Mouse (Mus musculus) forebrain, embryonic 11.5 days (tissue): ENCODE measurements around the gene Slc35c1. TPM values are rescaled to one million over a fixed set of nuclear protein-coding genes. Genes with fewer than 3 reads are reported as not detected.
A peak's percentile ranks its signal among the peaks of the same experiment; 100 is the strongest.

Experiments
- ATAC-seq: fragments of 200-750 bp; cut with Nextera tagmentation; replicated peaks from 2 replicates; pipeline ENCODE4 v1.8.0; 2017; ENCODE audit warnings: moderate TSS enrichment; ENCODE audit not compliant: low FRiP score
- DNase-seq: peaks from one replicate; pipeline ENCODE4 v3.0.0-alpha.2; 2017; ENCODE audit warnings: low spot score
- H3K27ac ChIP-seq: fragments of 300-500 bp; sonication (generic); 2 replicates; pipeline ENCODE4 v1.5.1; 2014; ENCODE audit warnings: low read depth, low read length
- H3K27me3 ChIP-seq: fragments of 300-500 bp; sonication (generic); 2 replicates; pipeline ENCODE4 v1.6.1; 2014; ENCODE audit warnings: mild to moderate bottlenecking, low read length, mixed read lengths; ENCODE audit not compliant: control insufficient read depth, insufficient read depth
- H3K36me3 ChIP-seq: fragments of 300-500 bp; sonication (generic); 2 replicates; pipeline ENCODE4 v1.6.1; 2014; ENCODE audit warnings: mild to moderate bottlenecking, low read length, moderate library complexity, mixed read lengths; ENCODE audit not compliant: control insufficient read depth, insufficient read depth
- H3K4me1 ChIP-seq: fragments of 300-500 bp; sonication (generic); replicated peaks from 2 replicates; pipeline ENCODE4 v1.6.1; 2014; ENCODE audit warnings: low read length, mixed read lengths; ENCODE audit not compliant: control insufficient read depth, insufficient read depth
- H3K4me2 ChIP-seq: fragments of 300-500 bp; sonication (generic); 2 replicates; pipeline ENCODE4 v1.6.1; 2014; ENCODE audit warnings: low read depth, mild to moderate bottlenecking, low read length, moderate library complexity, mixed read lengths; ENCODE audit not compliant: severe bottlenecking
- H3K4me3 ChIP-seq: fragments of 300-500 bp; sonication (generic); 2 replicates; pipeline ENCODE4 v1.5.1; 2014; ENCODE audit warnings: low read depth, low read length
- H3K9ac ChIP-seq: fragments of 300-500 bp; sonication (generic); 2 replicates; pipeline ENCODE4 v1.6.1; 2014; ENCODE audit warnings: low read length
- H3K9me3 ChIP-seq: fragments of 300-500 bp; sonication (generic); 2 replicates; pipeline ENCODE4 v1.6.1; 2016; ENCODE audit warnings: low read length, mixed read lengths; ENCODE audit not compliant: control insufficient read depth
- WGBS: fragments of 180-500 bp; shearing (Covaris S2); extraction: QIAGEN DNeasy Blood & Tissue Kit; methylation state at CpG from one replicate; pipeline ENCODE4 v1.1.7; 2014; 5-methylcytosine and 5-hydroxymethylcytosine counted together
- polyA plus RNA-seq: library from polyadenylated mRNA; unstranded; fragments of >200 nt; fragmentation: Nextera tagmentation; extraction: Ambion mirVana; gene quantifications from 2 replicates; pipeline ENCODE4 v1.2.1, GENCODE M21; 2014

The Slc35c1 gene
- 11.6 and 12.8 TPM in 2 replicates for polyA plus RNA-seq

DNA sequence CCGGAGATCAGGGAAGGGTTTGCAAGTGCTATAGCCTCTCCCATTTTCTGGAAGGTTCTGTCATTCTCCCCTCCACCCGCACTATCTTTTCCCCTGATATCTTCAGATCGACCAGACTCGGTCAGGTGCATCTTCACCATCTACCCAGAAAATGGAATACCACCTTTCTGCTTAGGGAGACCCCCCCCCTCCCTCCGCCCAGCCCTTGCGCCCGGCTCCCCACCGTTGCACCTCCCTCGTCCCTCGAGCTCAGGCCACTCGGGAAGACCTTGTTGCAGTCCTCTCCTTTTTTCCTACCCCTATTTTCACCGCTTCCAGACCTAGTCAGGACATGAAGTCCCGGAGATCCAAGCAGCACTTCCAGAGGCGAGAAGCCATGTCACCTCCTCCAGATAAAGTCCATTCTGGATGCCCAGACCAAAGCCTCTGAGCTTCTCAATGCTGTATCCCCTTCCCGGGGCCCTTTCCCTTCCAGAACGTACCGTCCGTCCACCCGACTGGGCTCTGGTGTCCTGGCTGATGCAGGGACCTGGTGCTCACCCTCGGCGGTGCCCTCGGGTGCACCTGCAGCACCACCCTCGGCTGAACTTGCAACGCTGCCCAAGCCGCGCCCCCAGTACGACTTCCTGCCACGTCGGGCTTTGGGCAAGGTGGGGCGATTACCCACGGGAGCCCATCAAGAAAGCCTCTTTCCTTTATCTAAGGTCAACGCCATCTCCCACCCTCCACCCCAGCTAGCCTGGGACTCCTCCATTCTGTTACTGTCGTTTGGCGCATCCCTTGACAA, at the start of gene Slc35c1:
Slc35c1 (minus strand) TSS at position 618 of the 787 bp plus-strand sequence.
- H3K4me2 ChIP-seq, result peak within 1 kb of the TSS; percentile 93
- H3K27ac ChIP-seq, result no peak within 1 kb of the TSS
- ATAC-seq (peak; percentile 40), DNase-seq (peak; percentile 53)
- H3K4me3 ChIP-seq, result peak within 1 kb of the TSS; percentile 76
- H3K36me3 ChIP-seq, result no peaks in the 10 kb centered on the region
- peaks cover 6% of the 10 kb centered on the region for H3K27me3 ChIP-seq
- 2% methylated on average over 34 of the region's 34 CpGs for WGBS
- peak within 1 kb of the TSS; percentile 65 for H3K9ac ChIP-seq
- H3K9me3 ChIP-seq, result no peaks in the 10 kb centered on the region
- peaks cover 10% of the 10 kb centered on the region for H3K4me1 ChIP-seq

DNA sequence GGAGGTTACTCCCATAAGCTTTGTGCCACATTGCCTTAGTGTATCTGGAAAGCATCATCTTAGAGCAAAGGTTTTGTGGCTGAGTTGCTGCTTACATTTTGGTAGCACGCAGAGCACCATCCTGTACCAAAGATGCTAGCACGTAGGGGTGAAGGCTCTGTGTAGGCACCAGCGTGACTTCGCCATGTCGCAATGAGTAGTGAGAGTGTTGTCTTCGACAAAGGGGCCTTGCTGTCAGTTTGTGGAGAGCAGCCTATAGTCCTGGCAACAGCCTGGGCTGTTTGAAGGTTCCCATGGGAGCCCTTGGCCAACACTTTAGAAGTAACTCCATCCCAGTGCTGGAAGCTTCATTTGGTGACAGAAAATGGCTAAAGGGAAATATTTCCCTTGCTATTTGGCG, 45.0 kb upstream of the Slc35c1 start:
- no peak for DNase-seq

DNA sequence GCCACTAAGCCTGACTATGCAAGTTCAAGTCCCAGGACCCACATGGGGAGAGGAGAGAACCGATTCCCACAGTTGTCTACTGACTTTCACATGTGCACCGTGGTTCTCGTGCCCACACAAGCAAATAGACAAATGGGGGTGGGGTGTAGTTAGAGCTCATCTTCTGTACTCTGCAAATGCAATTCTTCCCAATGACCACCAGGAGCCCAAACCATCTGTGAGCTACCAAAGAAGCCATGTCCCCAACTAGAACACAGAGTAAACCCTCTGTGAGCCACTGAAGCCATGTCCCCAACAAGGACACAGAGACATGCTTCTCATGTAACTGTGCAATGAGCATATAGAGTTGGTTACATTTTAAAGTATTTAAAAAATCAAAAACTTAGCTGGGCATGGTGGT, 43.1 kb upstream of the Slc35c1 start:
- H3K27me3 ChIP-seq, result no peaks in the 10 kb centered on the region
- no peak overlapping the region for H3K27ac ChIP-seq
- no peaks in the 10 kb centered on the region for H3K36me3 ChIP-seq
- no peak overlapping the region for H3K9ac ChIP-seq
- no peak overlapping the region for H3K4me3 ChIP-seq
- H3K4me2 ChIP-seq, result no peak overlapping the region
- ATAC-seq (no peak), DNase-seq (no peak)
- H3K4me1 ChIP-seq, result peaks cover 6% of the 10 kb centered on the region; the same call in 1 of the 2 replicates
- no peaks in the 10 kb centered on the region for H3K9me3 ChIP-seq
- 81% methylated on average over 3 of the region's 3 CpGs for WGBS

More for the DNA sequence above, 45.0 kb upstream of the Slc35c1 start:
- Histone ChIP-seq H3K27ac (no peak overlapping the region), H3K4me3 (no peak overlapping the region), H3K4me2 (no peak overlapping the region), H3K27me3 (no peaks in the 10 kb centered on the region), H3K36me3 (no peaks in the 10 kb centered on the region), H3K4me1 (no peaks in the 10 kb centered on the region), H3K9ac (no peak overlapping the region), H3K9me3 (no peaks in the 10 kb centered on the region)
- no peak for ATAC-seq
- WGBS, result 94% methylated on average over 7 of the region's 7 CpGs

DNA sequence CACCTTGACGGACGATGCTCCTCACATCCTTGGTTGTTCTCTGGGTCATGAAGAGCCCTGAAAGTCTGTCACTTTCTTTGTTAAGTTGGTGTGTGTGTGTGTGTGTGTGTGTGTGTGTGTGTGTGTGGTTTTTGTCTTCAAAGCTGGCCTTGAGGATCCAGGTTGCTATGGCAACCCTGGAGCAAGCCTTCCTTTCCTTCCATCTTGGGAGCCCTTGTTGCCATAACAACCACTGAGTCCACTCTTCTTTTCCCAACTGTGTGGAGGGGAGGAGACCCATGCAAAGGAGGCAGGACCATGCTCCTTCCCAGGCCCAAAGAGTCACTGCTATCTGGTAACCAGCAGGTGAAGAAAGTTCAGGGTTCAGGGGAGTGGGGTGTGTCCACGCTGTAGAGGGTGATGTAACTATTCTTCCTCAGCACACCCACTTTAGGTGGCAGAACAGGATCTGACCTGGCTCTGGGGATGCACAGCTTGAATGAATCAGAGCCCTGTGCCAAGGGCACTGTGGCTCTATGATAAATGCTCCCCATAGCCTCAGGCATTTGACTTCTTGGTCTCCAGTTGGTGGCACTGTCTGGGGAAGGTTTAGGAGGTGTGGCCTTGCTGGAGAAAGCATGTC, 39.5 kb upstream of the Slc35c1 start:
- Histone ChIP-seq H3K4me3 (no peak overlapping the region), H3K4me2 (no peak overlapping the region), H3K9me3 (no peaks in the 10 kb centered on the region), H3K4me1 (peaks cover 6% of the 10 kb centered on the region; the same call in 1 of the 2 replicates), H3K27me3 (no peaks in the 10 kb centered on the region), H3K9ac (no peak overlapping the region), H3K27ac (no peak overlapping the region), H3K36me3 (no peaks in the 10 kb centered on the region)
- peak; percentile 84 for ATAC-seq
- peak; percentile 72 for DNase-seq
- WGBS, result 39% methylated on average over 3 of the region's 3 CpGs

DNA sequence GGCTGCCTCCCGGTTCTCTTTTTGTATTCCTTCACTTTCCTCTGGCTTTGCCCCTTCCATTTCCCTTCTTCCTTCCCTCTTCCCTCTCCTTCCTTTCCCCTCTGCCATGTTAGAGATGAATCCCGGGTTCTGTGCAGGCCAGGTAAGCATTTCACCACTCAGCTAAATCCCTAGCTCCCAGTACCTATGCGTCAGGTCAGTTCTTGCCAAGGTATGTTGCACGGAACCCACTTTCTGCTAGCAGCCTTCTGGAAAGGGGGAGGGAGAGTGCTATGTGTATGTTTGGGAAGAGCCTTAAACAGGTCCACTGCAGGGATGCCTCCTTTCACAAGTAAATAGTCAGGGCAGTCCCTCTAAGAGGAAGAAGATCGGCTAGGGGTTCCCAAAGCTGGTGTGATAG, 36.8 kb upstream of the Slc35c1 start:
- WGBS, result 67% methylated on average over 5 of the region's 5 CpGs

DNA sequence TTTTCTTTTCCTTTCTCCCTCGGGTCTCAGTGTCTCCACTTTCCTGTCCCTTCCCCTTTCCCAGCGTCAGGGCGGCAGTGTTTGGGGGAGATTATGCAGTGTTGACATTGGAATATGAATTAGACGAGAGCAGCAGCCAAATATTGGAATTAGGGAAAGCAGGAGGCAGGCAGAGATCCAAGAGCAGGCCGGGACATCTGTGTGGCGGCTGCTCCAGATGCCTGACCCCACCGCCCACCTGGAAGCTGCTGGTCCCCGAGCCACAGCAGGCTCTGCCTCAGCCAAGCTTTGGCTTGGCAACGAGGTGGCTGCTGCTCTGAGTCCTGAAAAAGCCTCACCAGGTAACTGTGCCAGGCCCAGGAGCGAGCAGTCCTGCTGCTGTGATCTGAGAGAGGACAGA, 36.3 kb upstream of the Slc35c1 start:
- Histone ChIP-seq H3K27me3 (no peaks in the 10 kb centered on the region), H3K4me1 (peaks cover 6% of the 10 kb centered on the region; the same call in 1 of the 2 replicates), H3K9me3 (no peaks in the 10 kb centered on the region), H3K4me3 (no peak overlapping the region), H3K27ac (no peak overlapping the region), H3K9ac (no peak overlapping the region), H3K36me3 (no peaks in the 10 kb centered on the region), H3K4me2 (no peak overlapping the region)
- ATAC-seq, result no peak
- WGBS, result 43% methylated on average over 10 of the region's 10 CpGs
- DNase-seq, result no peak

More for the DNA sequence above, 36.8 kb upstream of the Slc35c1 start:
- H3K27ac ChIP-seq, result no peak overlapping the region
- H3K9ac ChIP-seq, result no peak overlapping the region
- H3K27me3 ChIP-seq, result no peaks in the 10 kb centered on the region
- H3K4me2 ChIP-seq, result no peak overlapping the region
- H3K9me3 ChIP-seq, result no peaks in the 10 kb centered on the region
- no peak overlapping the region for H3K4me3 ChIP-seq
- peaks cover 6% of the 10 kb centered on the region; the same call in 1 of the 2 replicates for H3K4me1 ChIP-seq
- DNase-seq (no peak), ATAC-seq (no peak)
- H3K36me3 ChIP-seq, result no peaks in the 10 kb centered on the region

DNA sequence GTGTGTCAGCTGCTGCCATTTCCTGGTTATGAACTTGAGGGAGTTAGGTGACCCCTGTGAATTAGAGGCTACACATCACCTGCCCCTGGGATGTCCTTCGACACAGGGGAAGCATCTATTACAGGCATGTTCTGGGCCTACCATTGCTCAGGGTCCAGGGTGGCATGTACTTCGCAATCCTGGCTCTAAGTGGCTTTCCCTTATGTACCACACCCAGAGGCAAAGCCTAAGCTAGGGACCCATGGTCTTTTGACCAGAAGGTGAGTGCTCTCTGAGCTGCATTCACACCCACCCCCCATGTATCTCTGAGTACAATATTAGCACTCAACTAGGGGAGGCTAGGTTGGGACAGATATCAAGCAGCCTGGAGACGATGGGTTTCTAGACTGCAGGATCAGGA, 34.6 kb upstream of the Slc35c1 start:
- ATAC-seq, result no peak
- peaks cover 5% of the 10 kb centered on the region; the same call in 1 of the 2 replicates for H3K4me1 ChIP-seq
- WGBS, result 88% methylated on average over 3 of the region's 3 CpGs

DNA sequence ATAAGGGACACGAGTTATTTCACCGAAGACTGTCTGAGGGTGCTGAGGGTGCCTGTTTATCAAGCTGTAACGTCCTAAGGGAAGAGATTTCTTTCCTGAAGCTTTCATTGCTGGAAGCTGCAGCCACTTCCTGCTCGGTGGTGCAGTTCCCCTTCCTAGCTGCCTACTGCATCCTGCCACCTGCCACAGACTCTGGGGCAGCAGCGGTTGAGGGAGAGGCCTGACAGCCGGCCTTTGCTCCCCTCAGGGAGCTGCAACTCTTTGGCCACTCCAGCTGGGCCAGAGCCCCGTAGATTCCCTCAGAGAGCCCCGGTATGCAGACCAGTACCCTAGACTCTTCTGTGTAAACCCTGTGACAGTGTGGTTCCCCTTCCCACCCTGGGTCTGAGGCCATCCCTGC, 34.1 kb upstream of the Slc35c1 start:
- no peak overlapping the region for H3K9ac ChIP-seq
- H3K36me3 ChIP-seq, result no peaks in the 10 kb centered on the region
- DNase-seq (no peak), ATAC-seq (no peak)
- H3K4me2 ChIP-seq, result no peak overlapping the region
- no peaks in the 10 kb centered on the region for H3K27me3 ChIP-seq
- peaks cover 1% of the 10 kb centered on the region; the same call in 1 of the 2 replicates for H3K4me1 ChIP-seq
- no peak overlapping the region for H3K27ac ChIP-seq
- WGBS, result 53% methylated on average over 8 of the region's 8 CpGs
- no peak overlapping the region for H3K4me3 ChIP-seq
- no peaks in the 10 kb centered on the region for H3K9me3 ChIP-seq

More for the DNA sequence above, 34.6 kb upstream of the Slc35c1 start:
- no peak overlapping the region for H3K4me3 ChIP-seq
- no peak overlapping the region for H3K27ac ChIP-seq
- no peak for DNase-seq
- H3K9me3 ChIP-seq, result no peaks in the 10 kb centered on the region
- no peaks in the 10 kb centered on the region for H3K27me3 ChIP-seq
- no peak overlapping the region for H3K9ac ChIP-seq
- no peaks in the 10 kb centered on the region for H3K36me3 ChIP-seq
- H3K4me2 ChIP-seq, result no peak overlapping the region
